Mouse (Mus musculus): ENCODE data around the gene Adm.

GRCm38 (mm10) chr7:110666537-110666936 lies 39.1 kb downstream of the Adm start:
- TF ChIP-seq POLR2A (IDR thresholded peaks at IDR 0.05; ENCODE audit: low read depth, low read length), result no peak
- no peak for TF ChIP-seq CTCF (IDR thresholded peaks at IDR 0.05; ENCODE audit: extremely low read depth, insufficient read length, insufficient replicate concordance, low read depth, low read length)
